Mouse (Mus musculus) thymus, adult 2 months (tissue): ENCODE results near the gene Rtp3. TPM values are rescaled to one million over a fixed set of nuclear protein-coding genes. Genes with fewer than 3 reads are reported as not detected.

Experiments used
- DNase-seq: peaks from one replicate; pipeline ENCODE4 v3.0.0; 2021
- H3K27ac ChIP-seq: fragments of 200-500 bp; 2 replicates; pipeline ENCODE4 v1.5.1; 2012; ENCODE audit warnings: low read length, control low read depth; ENCODE audit not compliant: control insufficient read depth, insufficient read depth
- H3K27me3 ChIP-seq: fragments of 200-500 bp; 2 replicates; pipeline ENCODE4 v1.6.1; 2012; ENCODE audit warnings: mild to moderate bottlenecking, low read length, moderate library complexity, mixed read lengths; ENCODE audit not compliant: control insufficient read depth, insufficient read depth
- H3K36me3 ChIP-seq: fragments of 200-500 bp; 2 replicates; pipeline ENCODE4 v1.6.1; 2012; ENCODE audit warnings: mild to moderate bottlenecking, low read length, moderate library complexity; ENCODE audit not compliant: control insufficient read depth, insufficient read depth
- H3K4me1 ChIP-seq: fragments of 200-500 bp; replicated peaks from 2 replicates; pipeline ENCODE4 v1.6.1; 2012; ENCODE audit warnings: low read length; ENCODE audit not compliant: control insufficient read depth, insufficient read depth
- H3K4me3 ChIP-seq: fragments of 200-500 bp; 2 replicates; pipeline ENCODE4 v1.5.1; 2012; ENCODE audit warnings: mild to moderate bottlenecking, low read length, control low read depth, moderate library complexity; ENCODE audit not compliant: control insufficient read depth, insufficient read depth
- CTCF ChIP-seq: fragments of 200-500 bp; IDR thresholded peaks from 2 replicates; pipeline ENCODE4 v1.5.1; 2012; ENCODE audit warnings: mild to moderate bottlenecking, control low read depth, low read length, moderate library complexity, borderline replicate concordance; ENCODE audit not compliant: control insufficient read depth, poor library complexity, insufficient read depth; ENCODE audit errors: extremely low read depth
- POLR2A ChIP-seq: fragments of 200-500 bp; IDR thresholded peaks from 2 replicates; pipeline ENCODE4 v1.6.1; 2012; ENCODE audit warnings: mild to moderate bottlenecking, low read length, control low read depth, moderate library complexity; ENCODE audit not compliant: control insufficient read depth, poor library complexity, insufficient read depth; ENCODE audit errors: extremely low read depth
- WGBS: fragments of 180-500 bp; shearing (Covaris S2); methylation state at CpG from one replicate; pipeline ENCODE4 v1.1.7; 2018; 5-methylcytosine and 5-hydroxymethylcytosine counted together
- polyA plus RNA-seq: library from polyadenylated mRNA; depleted of rRNA; stranded (reverse); fragments of >200 nt; gene quantifications from 2 replicates; pipeline ENCODE4 v1.2.3, GENCODE M21; 2012

Gene Rtp3
- polyA plus RNA-seq, 1 experiment, result 1.1 TPM

GRCm38 (mm10) chr9:110997245-110997644 lies 6.9 kb upstream of the Rtp3 start:
- TF ChIP-seq POLR2A (no peak), CTCF (peak; percentile 84; the same call in 1 of the 2 replicates)
- 3% methylated on average over 5 of the region's 5 CpGs for WGBS
- no peaks in the 10 kb centered on the region for H3K27me3 ChIP-seq
- H3K36me3 ChIP-seq, result no peaks in the 10 kb centered on the region
- H3K4me3 ChIP-seq, result no peak overlapping the region
- H3K27ac ChIP-seq, result no peak overlapping the region
- H3K4me1 ChIP-seq, result peaks cover 3% of the 10 kb centered on the region
- DNase-seq, result peak; percentile 76

GRCm38 (mm10) chr9:110994716-110995172 lies 4.4 kb upstream of the Rtp3 start:
- Histone ChIP-seq H3K27me3 (no peaks in the 10 kb centered on the region), H3K4me3 (peak overlapping the region; percentile 3; the same call in 1 of the 2 replicates), H3K4me1 (peaks cover 3% of the 10 kb centered on the region), H3K36me3 (no peaks in the 10 kb centered on the region), H3K27ac (peak overlapping the region; percentile 78; the same call in 1 of the 2 replicates)
- 17% methylated on average over 13 of the region's 13 CpGs for WGBS
- TF ChIP-seq CTCF, result 0 out of 2 replicates have a peak, but pooled peaks have one; percentile 23
- no peak for TF ChIP-seq POLR2A
- DNase-seq, result peak; percentile 80

- Histone ChIP-seq H3K27me3 (no peaks in the 10 kb centered on the region), H3K36me3 (no peaks in the 10 kb centered on the region), H3K4me3 (no peak overlapping the region), H3K27ac (no peak overlapping the region), H3K4me1 (peaks cover 3% of the 10 kb centered on the region)
- no peak for DNase-seq
- 75% methylated on average over 3 of the region's 3 CpGs for WGBS
- TF ChIP-seq CTCF, result no peak
- TF ChIP-seq POLR2A, result no peak
These were observed 2.9 kb upstream of the Rtp3 start for GRCm38 (mm10) chr9:110993281-110993709.

GRCm38 (mm10) chr9:110989543-110989942 lies 840 bp downstream of the Rtp3 start:
- TF ChIP-seq CTCF (no peak), POLR2A (no peak)
- no peak for DNase-seq
- no peak overlapping the region for H3K4me3 ChIP-seq
- H3K27me3 ChIP-seq, result no peaks in the 10 kb centered on the region
- H3K4me1 ChIP-seq, result no peaks in the 10 kb centered on the region
- H3K36me3 ChIP-seq, result no peaks in the 10 kb centered on the region
- no peak overlapping the region for H3K27ac ChIP-seq
- 90% methylated on average over 2 of the region's 2 CpGs for WGBS

- H3K27me3 ChIP-seq, result no peaks in the 10 kb centered on the region
- TF ChIP-seq POLR2A (no peak), CTCF (no peak)
- no peak overlapping the region for H3K27ac ChIP-seq
- H3K36me3 ChIP-seq, result no peaks in the 10 kb centered on the region
- no peak overlapping the region for H3K4me3 ChIP-seq
- no peak for DNase-seq
- no peaks in the 10 kb centered on the region for H3K4me1 ChIP-seq
- 83% methylated on average over 4 of the region's 4 CpGs for WGBS
These were observed 1.2 kb downstream of the Rtp3 start for GRCm38 (mm10) chr9:110989141-110989540.

- TF ChIP-seq CTCF, result no peak
- no peak for TF ChIP-seq POLR2A
- no peak for DNase-seq
- 87% methylated on average over 3 of the region's 3 CpGs for WGBS
- Histone ChIP-seq H3K36me3 (no peaks in the 10 kb centered on the region), H3K4me3 (no peak overlapping the region), H3K4me1 (no peaks in the 10 kb centered on the region), H3K27me3 (no peaks in the 10 kb centered on the region), H3K27ac (no peak overlapping the region)
These were observed 2.3 kb downstream of the Rtp3 start for GRCm38 (mm10) chr9:110988078-110988477.

- Histone ChIP-seq H3K27me3 (no peaks in the 10 kb centered on the region), H3K27ac (no peak overlapping the region), H3K36me3 (no peaks in the 10 kb centered on the region), H3K4me3 (no peak overlapping the region), H3K4me1 (peaks cover 3% of the 10 kb centered on the region; the same call in 1 of the 2 replicates)
- no peak for TF ChIP-seq POLR2A
- no peak for TF ChIP-seq CTCF
- 97% methylated on average over 4 of the region's 4 CpGs for WGBS
- DNase-seq, result no peak
These were observed 3.1 kb downstream of the Rtp3 start for GRCm38 (mm10) chr9:110987331-110987730.
